7 mouse cellular contexts compared by ENCODE assay signal in genomic region chr7:126821835-126822511, GRCm38 (mm10). TPM values are rescaled to one million over a fixed set of nuclear protein-coding genes. Genes with fewer than 3 reads are reported as not detected.
DNase-seq lines count a peak whose midpoint lies in the region; ATAC-seq lines count a peak whose summit lies in the region.

No protein-coding gene starts in this region.

- peak overlapping the region; percentile 75; the same call in 1 of the 2 replicates for H3K9ac ChIP-seq in midbrain, embryonic 12.5 days (replicated peaks)

- peak; percentile 87 to 96 for DNase-seq in adrenal gland, adult (ENCODE audit: inconsistent age in 2 of 2, low spot score in 1 of 2)
- DNase-seq in cerebellum, postnatal 36 days = peak; percentile 90 to 94
- DNase-seq in gastrocnemius, postnatal 10 days = peak; percentile 86
- peak; percentile 71 to 78 for DNase-seq in left cerebral cortex, postnatal 36 days (ENCODE audit: low spot score in 2 of 2)
- DNase-seq in skeletal muscle tissue, adult 2 months (ENCODE audit: low read depth, low spot score) = peak; percentile 82

- peak overlapping the region; percentile 84; the same call in 1 of the 2 replicates for H3K27ac ChIP-seq in midbrain, embryonic 12.5 days (replicated peaks)

- no peak overlapping the region for H3K4me3 ChIP-seq in midbrain, embryonic 12.5 days

- no peaks in the 10 kb centered on the region for H3K36me3 ChIP-seq in midbrain, embryonic 12.5 days

- peaks cover 34% of the 10 kb centered on the region for H3K4me1 ChIP-seq in midbrain, embryonic 12.5 days

- peak overlapping the region; percentile 76 for H3K4me2 ChIP-seq in midbrain, embryonic 12.5 days (replicated peaks)

- H3K27me3 ChIP-seq in midbrain, embryonic 12.5 days = peaks cover 11% of the 10 kb centered on the region

- intact Hi-C loops in left cerebral cortex, postnatal 36 days (cut with DNase I) = no loop called here

- peak; percentile 63 for ATAC-seq in inflammation-experienced regulatory T-cells, adult 6 months
- ATAC-seq in midbrain, embryonic 12.5 days (ENCODE audit: low FRiP score, low read depth) = 0 out of 2 replicates have a peak, but pooled peaks have one; percentile 18

- peaks cover 4% of the 10 kb centered on the region; the same call in 1 of the 2 replicates for H3K9me3 ChIP-seq in midbrain, embryonic 12.5 days

- 21% methylated on average over 7 of the region's 7 CpGs for WGBS in midbrain, embryonic 12.5 days

RNA-seq across cellular contexts. Expression of gene 4930451I11Rik, which starts 9.5 kb away (rescaled TPM):
- not detected for total RNA-seq in gastrocnemius, postnatal 10 days (2021)
- not detected for polyA plus RNA-seq in inflammation-experienced regulatory T-cells, adult 6 months (2017; shearing (Covaris generic))
- total RNA-seq in left cerebral cortex, postnatal 36 days (2021) = not detected
- not detected in 2 replicates for polyA plus RNA-seq in midbrain, embryonic 12.5 days (2016; fragmentation: Nextera tagmentation; extraction: Ambion mirVana)

RNA-seq across cellular contexts. Expression of gene Fam57b, which starts 24.5 kb away (rescaled TPM):
- total RNA-seq in gastrocnemius, postnatal 10 days (2021) = 10 to 100 TPM; 10.3 to 10.5 TPM
- polyA plus RNA-seq in inflammation-experienced regulatory T-cells, adult 6 months (2017; shearing (Covaris generic)) = not detected
- 10 to 100 TPM; 81.6 to 84.1 TPM for total RNA-seq in left cerebral cortex, postnatal 36 days (2021)
- polyA plus RNA-seq in midbrain, embryonic 12.5 days (2016; fragmentation: Nextera tagmentation; extraction: Ambion mirVana) = 19.3 and 20.0 TPM in 2 replicates

RNA-seq across cellular contexts. Expression of gene Doc2a, which starts 25.2 kb away (rescaled TPM):
- under 1 TPM; 0.14 to 0.68 TPM for total RNA-seq in gastrocnemius, postnatal 10 days (2021)
- polyA plus RNA-seq in inflammation-experienced regulatory T-cells, adult 6 months (2017; shearing (Covaris generic)) = not detected
- 10 to 100 TPM; 56.3 to 67.0 TPM for total RNA-seq in left cerebral cortex, postnatal 36 days (2021)
- polyA plus RNA-seq in midbrain, embryonic 12.5 days (2016; fragmentation: Nextera tagmentation; extraction: Ambion mirVana) = 6.3 and 7.7 TPM in 2 replicates

RNA-seq across cellular contexts. Expression of gene Ppp4c, which starts 29.7 kb away (rescaled TPM):
- 10 to 100 TPM; 44.2 to 48.8 TPM for total RNA-seq in gastrocnemius, postnatal 10 days (2021)
- 100 to 1,000 TPM; 118 to 168 (median 129) TPM for polyA plus RNA-seq in inflammation-experienced regulatory T-cells, adult 6 months (2017; shearing (Covaris generic))
- total RNA-seq in left cerebral cortex, postnatal 36 days (2021) = 10 to 100 TPM; 47.5 to 49.9 TPM
- polyA plus RNA-seq in midbrain, embryonic 12.5 days (2016; fragmentation: Nextera tagmentation; extraction: Ambion mirVana) = 315 and 323 TPM in 2 replicates

RNA-seq across cellular contexts. Expression of gene Hirip3, which starts 39.8 kb away (rescaled TPM):
- total RNA-seq in gastrocnemius, postnatal 10 days (2021) = 10 to 100 TPM; 11.9 to 18.1 TPM
- polyA plus RNA-seq in inflammation-experienced regulatory T-cells, adult 6 months (2017; shearing (Covaris generic)) = 10 to 100 TPM; 11.2 to 19.3 (median 18.2) TPM
- 10 to 100 TPM; 31.1 to 33.8 TPM for total RNA-seq in left cerebral cortex, postnatal 36 days (2021)
- polyA plus RNA-seq in midbrain, embryonic 12.5 days (2016; fragmentation: Nextera tagmentation; extraction: Ambion mirVana) = 43.1 and 51.6 TPM in 2 replicates

Comparison
In these comparisons a context has a peak if more than half of its experiments do, and no peak if none do; other contexts are left out.
1. RNA of gene Fam57b, which starts 24.5 kb away (total RNA-seq): 81.6 to 84.1 TPM in left cerebral cortex, postnatal 36 days; 10.3 to 10.5 TPM in gastrocnemius, postnatal 10 days; every median in the first group is over 4 times any median in the second.
2. RNA of gene Doc2a, which starts 25.2 kb away (total RNA-seq): 56.3 to 67.0 TPM in left cerebral cortex, postnatal 36 days; 0.14 to 0.68 TPM in gastrocnemius, postnatal 10 days; every median in the first group is over 10 times any median in the second.
3. Peak in every context shown above with its lines, with median percentiles within 50 percentile points of each other: DNase-seq.